Mouse (Mus musculus) liver, embryonic 14.5 days (tissue): ENCODE results near the gene Gm14137. TPM values are rescaled to one million over a fixed set of nuclear protein-coding genes. Genes with fewer than 3 reads are reported as not detected.

ENCODE experiments used
- ATAC-seq: fragments of 200-750 bp; cut with Nextera tagmentation; 2 replicates; pipeline ENCODE4 v1.8.0; 2017; ENCODE audit warnings: moderate number of reproducible peaks, mild to moderate bottlenecking, moderate library complexity; ENCODE audit not compliant: insufficient read depth
- DNase-seq, 3 experiments: peaks; one replicate each; pipeline ENCODE4 v3.0.0-alpha.2; 2012 to 2013; ENCODE audit warnings: low read depth in 3 of 3, low spot score in 3 of 3
- H3K27ac ChIP-seq: fragments of 300-500 bp; sonication (generic); 2 replicates; pipeline ENCODE4 v1.5.1; 2014; ENCODE audit warnings: moderate library complexity, mild to moderate bottlenecking, control low read depth, inconsistent platforms
- H3K27me3 ChIP-seq: fragments of 300-500 bp; sonication (generic); 2 replicates; pipeline ENCODE4 v1.6.1; 2014; ENCODE audit warnings: mild to moderate bottlenecking, low read length, moderate library complexity; ENCODE audit not compliant: control insufficient read depth, insufficient read depth
- H3K36me3 ChIP-seq: fragments of 300-500 bp; sonication (generic); replicated peaks from 2 replicates; pipeline ENCODE4 v1.6.1; 2014; ENCODE audit warnings: low read depth; ENCODE audit not compliant: control insufficient read depth, insufficient read depth
- H3K4me1 ChIP-seq, 2 experiments: fragments of 200-500 bp in 1 of 2; fragments of 300-500 bp in 1 of 2; sonication (generic) in 1 of 2; replicated peaks; 2 replicates each; pipeline ENCODE4 v1.6.1; 2012 to 2014; ENCODE audit warnings: antibody characterized with exemption in 1 of 2, inconsistent platforms in 1 of 2, low read length in 1 of 2; ENCODE audit not compliant: control insufficient read depth in 2 of 2, insufficient read depth in 2 of 2
- H3K4me2 ChIP-seq: fragments of 300-500 bp; sonication (generic); 2 replicates; pipeline ENCODE4 v1.6.1; 2014; ENCODE audit warnings: low read depth, mild to moderate bottlenecking, control low read depth, moderate library complexity
- H3K4me3 ChIP-seq, 2 experiments: fragments of 200-500 bp in 1 of 2; fragments of 300-500 bp in 1 of 2; sonication (generic) in 1 of 2; 2 replicates each; pipeline ENCODE4 v1.5.1; 2012 to 2014; ENCODE audit warnings: low read depth in 2 of 2, low read length in 2 of 2, mild to moderate bottlenecking in 2 of 2, control low read depth in 1 of 2, inconsistent platforms in 1 of 2, moderate library complexity in 1 of 2; ENCODE audit not compliant: insufficient read depth in 1 of 2
- H3K9ac ChIP-seq: fragments of 300-500 bp; sonication (generic); replicated peaks from 2 replicates; pipeline ENCODE4 v1.6.1; 2014; ENCODE audit warnings: mild to moderate bottlenecking, control low read depth, moderate library complexity
- H3K9me3 ChIP-seq: fragments of 300-500 bp; sonication (generic); 2 replicates; pipeline ENCODE4 v1.6.1; 2016; ENCODE audit warnings: low read length, mixed read lengths; ENCODE audit not compliant: control insufficient read depth
- CTCF ChIP-seq: IDR thresholded peaks from 2 replicates; pipeline ENCODE4 v1.5.1; 2016; ENCODE audit warnings: antibody characterized with exemption, low read depth, control low read depth
- EP300 ChIP-seq: IDR thresholded peaks from 2 replicates; pipeline ENCODE4 v1.6.1; 2016; ENCODE audit warnings: antibody characterized with exemption, low read depth
- WGBS: fragments of 180-500 bp; shearing (Covaris S2); extraction: QIAGEN DNeasy Blood & Tissue Kit; methylation state at CpG from one replicate; pipeline ENCODE4 v1.1.7; 2014; ENCODE audit not compliant: insufficient replicate concordance; 5-methylcytosine and 5-hydroxymethylcytosine counted together
- polyA plus RNA-seq, 2 experiments: library from polyadenylated mRNA; depleted of rRNA in 1 of 2; stranded (reverse) in 1 of 2; unstranded in 1 of 2; fragments of >200 nt; fragmentation: Nextera tagmentation in 1 of 2; extraction: Ambion mirVana in 1 of 2; gene quantifications; 2 replicates each; pipeline versions ENCODE4 v1.2.1 to v1.2.3; 2012 to 2014

The Gm14137 gene
- polyA plus RNA-seq (2012; rRNA removed) (not detected in 2 replicates), polyA plus RNA-seq (2014; fragmentation: Nextera tagmentation; extraction: Ambion mirVana) (0.05 TPM in 1 of 2 replicates, not detected in the other)

- no peak within 1 kb of the TSS for H3K27ac ChIP-seq
- H3K4me1 ChIP-seq = peaks cover 9 to 12% of the 10 kb centered on the region in 2 experiments
- no peak for DNase-seq
- WGBS = 65% methylated on average over 8 of the region's 8 CpGs
- TF ChIP-seq CTCF (no peak), EP300 (no peak)
- no peak for ATAC-seq
- H3K36me3 ChIP-seq = no peaks in the 10 kb centered on the region
- no peaks in the 10 kb centered on the region for H3K9me3 ChIP-seq
- H3K9ac ChIP-seq = no peak within 1 kb of the TSS
- no peaks in the 10 kb centered on the region for H3K27me3 ChIP-seq
- no peak within 1 kb of the TSS for H3K4me3 ChIP-seq
- no peak within 1 kb of the TSS; the same call in 1 of the 2 replicates for H3K4me2 ChIP-seq
Observed at GRCm38 (mm10) chr2:119173991-119174651, at the start of gene Gm14137. Gene Gm14137, plus strand, starts transcription at chr2:119174509.

- 0 out of 4 replicates have a peak overlapping the region, but pooled peaks of 1 of the 2 experiments have one; percentile 2 for H3K4me3 ChIP-seq
- peak overlapping the region; percentile 56 for H3K4me2 ChIP-seq
- peak; percentile 74 to 83 (median 79) for DNase-seq
- H3K9me3 ChIP-seq = no peaks in the 10 kb centered on the region
- ATAC-seq = peak; percentile 97
- H3K36me3 ChIP-seq = peaks cover 86% of the 10 kb centered on the region
- no peaks in the 10 kb centered on the region for H3K27me3 ChIP-seq
- TF ChIP-seq EP300 = peak; percentile 83
- no peak for TF ChIP-seq CTCF
- peaks cover 23 to 24% of the 10 kb centered on the region in 2 experiments for H3K4me1 ChIP-seq
- no peak overlapping the region; the same call in 1 of the 2 replicates for H3K9ac ChIP-seq
- 8% methylated on average over 5 of the region's 5 CpGs for WGBS
- peak overlapping the region; percentile 95 for H3K27ac ChIP-seq
Observed at GRCm38 (mm10) chr2:119136346-119136898, 37.9 kb upstream of the Gm14137 start.

GRCm38 (mm10) chr2:119145199-119145598 lies 29.1 kb upstream of the Gm14137 start:
- TF ChIP-seq EP300 (no peak), CTCF (peak; percentile 69)
- DNase-seq = peak in 1 of 3 experiments; percentile 43
- ATAC-seq = peak; percentile 52; the same call in 1 of the 2 replicates

GRCm38 (mm10) chr2:119146435-119146834 lies 27.9 kb upstream of the Gm14137 start:
- Histone ChIP-seq H3K27me3 (no peaks in the 10 kb centered on the region), H3K4me1 (no peaks in the 10 kb centered on the region), H3K27ac (no peak overlapping the region), H3K4me2 (no peak overlapping the region), H3K9ac (no peak overlapping the region), H3K4me3 (no peak overlapping the region), H3K36me3 (peaks cover 95% of the 10 kb centered on the region), H3K9me3 (no peaks in the 10 kb centered on the region)
- TF ChIP-seq EP300 (no peak), CTCF (no peak)
- WGBS = 82% methylated on average over 6 of the region's 6 CpGs
- ATAC-seq (no peak), DNase-seq (no peak)

More at GRCm38 (mm10) chr2:119145199-119145598, 29.1 kb upstream of the Gm14137 start:
- no peak overlapping the region for H3K27ac ChIP-seq
- no peak overlapping the region for H3K4me2 ChIP-seq
- no peaks in the 10 kb centered on the region for H3K9me3 ChIP-seq
- no peak overlapping the region for H3K4me3 ChIP-seq
- H3K9ac ChIP-seq = no peak overlapping the region
- H3K36me3 ChIP-seq = peaks cover 96% of the 10 kb centered on the region
- no peaks in the 10 kb centered on the region for H3K4me1 ChIP-seq
- no peaks in the 10 kb centered on the region for H3K27me3 ChIP-seq
- WGBS = 86% methylated on average over 2 of the region's 2 CpGs

GRCm38 (mm10) chr2:119147160-119147678 lies 27.1 kb upstream of the Gm14137 start:
- 89% methylated on average over 22 of the region's 22 CpGs for WGBS
- H3K4me3 ChIP-seq = no peak overlapping the region
- no peaks in the 10 kb centered on the region for H3K4me1 ChIP-seq
- H3K36me3 ChIP-seq = peaks cover 94% of the 10 kb centered on the region
- no peak for TF ChIP-seq CTCF
- no peak for TF ChIP-seq EP300
- no peak for DNase-seq
- H3K27me3 ChIP-seq = no peaks in the 10 kb centered on the region
- H3K27ac ChIP-seq = no peak overlapping the region
- H3K9ac ChIP-seq = no peak overlapping the region
- H3K4me2 ChIP-seq = no peak overlapping the region
- H3K9me3 ChIP-seq = no peaks in the 10 kb centered on the region
- no peak for ATAC-seq
